Mouse (Mus musculus): Measurements from ENCODE around the gene Nebl. TPM values are rescaled to one million over a fixed set of nuclear protein-coding genes. Genes with fewer than 3 reads are reported as not detected.

Gene Nebl
- polyA plus RNA-seq, 1 experiment from 2014 or later: 4.4 TPM

- Histone ChIP-seq H3K4me2 (no peak overlapping the region), H3K4me3 (replicated peaks) (no peak overlapping the region)
- no peak for ATAC-seq (ENCODE audit: insufficient read depth, low FRiP score, low read depth)
These were observed 81.0 kb downstream of the Nebl start for GRCm38 (mm10) chr2:17650147-17650834.

GRCm38 (mm10) chr2:17649728-17650127 is 81.5 kb downstream of the Nebl start:
- Histone ChIP-seq H3K4me3 (replicated peaks) (no peak overlapping the region), H3K9me3 (no peaks in the 10 kb centered on the region), H3K36me3 (no peaks in the 10 kb centered on the region), H3K9ac (no peak overlapping the region), H3K27ac (no peak overlapping the region), H3K4me1 (no peaks in the 10 kb centered on the region), H3K27me3 (replicated peaks) (no peaks in the 10 kb centered on the region), H3K4me2 (no peak overlapping the region)
- WGBS: 49% methylated on average over 3 of the region's 3 CpGs
- ATAC-seq (ENCODE audit: insufficient read depth, low FRiP score, low read depth): no peak

More at GRCm38 (mm10) chr2:17650147-17650834, 81.0 kb downstream of the Nebl start:
- H3K9ac ChIP-seq: no peak overlapping the region
- no peaks in the 10 kb centered on the region for H3K9me3 ChIP-seq
- no peak overlapping the region for H3K27ac ChIP-seq
- H3K36me3 ChIP-seq: no peaks in the 10 kb centered on the region
- no peaks in the 10 kb centered on the region for H3K4me1 ChIP-seq
- 75% methylated on average over 10 of the region's 10 CpGs for WGBS
- H3K27me3 ChIP-seq (replicated peaks): no peaks in the 10 kb centered on the region

- H3K9me3 ChIP-seq: no peaks in the 10 kb centered on the region
These were observed 86.7 kb downstream of the Nebl start for GRCm38 (mm10) chr2:17644282-17645262.

GRCm38 (mm10) chr2:17643869-17644268 is 87.4 kb downstream of the Nebl start:
- Histone ChIP-seq H3K27me3 (replicated peaks) (no peaks in the 10 kb centered on the region), H3K27ac (no peak overlapping the region), H3K4me1 (no peaks in the 10 kb centered on the region), H3K36me3 (no peaks in the 10 kb centered on the region), H3K9me3 (no peaks in the 10 kb centered on the region), H3K9ac (no peak overlapping the region), H3K4me3 (replicated peaks) (no peak overlapping the region), H3K4me2 (no peak overlapping the region)
- WGBS: 51% methylated on average over 7 of the region's 7 CpGs
- no peak for ATAC-seq (ENCODE audit: insufficient read depth, low FRiP score, low read depth)

More at GRCm38 (mm10) chr2:17644282-17645262, 86.7 kb downstream of the Nebl start:
- Histone ChIP-seq H3K4me1 (no peaks in the 10 kb centered on the region), H3K27ac (no peak overlapping the region), H3K36me3 (no peaks in the 10 kb centered on the region), H3K27me3 (replicated peaks) (no peaks in the 10 kb centered on the region), H3K9ac (no peak overlapping the region), H3K4me3 (replicated peaks) (no peak overlapping the region), H3K4me2 (no peak overlapping the region)
- no peak for ATAC-seq (ENCODE audit: insufficient read depth, low FRiP score, low read depth)
- WGBS: 25% methylated on average over 3 of the region's 3 CpGs

GRCm38 (mm10) chr2:17642770-17643169 is 88.5 kb downstream of the Nebl start:
- no peaks in the 10 kb centered on the region for H3K4me1 ChIP-seq
- no peaks in the 10 kb centered on the region for H3K27me3 ChIP-seq (replicated peaks)
- WGBS: 74% methylated on average over 7 of the region's 7 CpGs
- H3K36me3 ChIP-seq: no peaks in the 10 kb centered on the region
- no peak for ATAC-seq (ENCODE audit: insufficient read depth, low FRiP score, low read depth)
- H3K9me3 ChIP-seq: no peaks in the 10 kb centered on the region
- H3K4me3 ChIP-seq (replicated peaks): no peak overlapping the region
- no peak overlapping the region for H3K27ac ChIP-seq
- H3K4me2 ChIP-seq: no peak overlapping the region
- H3K9ac ChIP-seq: no peak overlapping the region

- ATAC-seq (ENCODE audit: insufficient read depth, low FRiP score, low read depth): no peak
- Histone ChIP-seq H3K27me3 (replicated peaks) (no peaks in the 10 kb centered on the region), H3K4me3 (replicated peaks) (no peak overlapping the region), H3K4me1 (no peaks in the 10 kb centered on the region), H3K36me3 (no peaks in the 10 kb centered on the region), H3K9me3 (no peaks in the 10 kb centered on the region), H3K27ac (no peak overlapping the region), H3K9ac (no peak overlapping the region), H3K4me2 (no peak overlapping the region)
- WGBS: 91% methylated on average over 4 of the region's 4 CpGs
These were observed 90.4 kb downstream of the Nebl start for GRCm38 (mm10) chr2:17640861-17641260.

- no peak overlapping the region for H3K27ac ChIP-seq
- H3K9ac ChIP-seq: no peak overlapping the region
- no peak for ATAC-seq (ENCODE audit: insufficient read depth, low FRiP score, low read depth)
- no peaks in the 10 kb centered on the region for H3K36me3 ChIP-seq
- no peak overlapping the region for H3K4me3 ChIP-seq (replicated peaks)
- H3K4me2 ChIP-seq: no peak overlapping the region
- no peaks in the 10 kb centered on the region for H3K27me3 ChIP-seq (replicated peaks)
- 56% methylated on average over 5 of the region's 5 CpGs for WGBS
- H3K9me3 ChIP-seq: no peaks in the 10 kb centered on the region
- H3K4me1 ChIP-seq: no peaks in the 10 kb centered on the region
These were observed 92.6 kb downstream of the Nebl start for GRCm38 (mm10) chr2:17638631-17639030.

GRCm38 (mm10) chr2:17623931-17624330 is 107.3 kb downstream of the Nebl start:
- Histone ChIP-seq H3K4me3 (replicated peaks) (no peak overlapping the region), H3K27me3 (replicated peaks) (no peaks in the 10 kb centered on the region), H3K4me2 (no peak overlapping the region), H3K9ac (no peak overlapping the region), H3K9me3 (no peaks in the 10 kb centered on the region), H3K4me1 (no peaks in the 10 kb centered on the region), H3K36me3 (no peaks in the 10 kb centered on the region), H3K27ac (no peak overlapping the region)
- WGBS: 38% methylated on average over 3 of the region's 3 CpGs
- ATAC-seq (ENCODE audit: insufficient read depth, low FRiP score, low read depth): no peak

- 52% methylated on average over 3 of the region's 3 CpGs for WGBS
- H3K27ac ChIP-seq: no peak overlapping the region
- H3K36me3 ChIP-seq: no peaks in the 10 kb centered on the region
- H3K4me2 ChIP-seq: no peak overlapping the region
- no peak overlapping the region for H3K4me3 ChIP-seq (replicated peaks)
- H3K4me1 ChIP-seq: no peaks in the 10 kb centered on the region
- ATAC-seq (ENCODE audit: insufficient read depth, low FRiP score, low read depth): no peak
- no peaks in the 10 kb centered on the region for H3K9me3 ChIP-seq
- no peaks in the 10 kb centered on the region for H3K27me3 ChIP-seq (replicated peaks)
- H3K9ac ChIP-seq: no peak overlapping the region
These were observed 121.0 kb downstream of the Nebl start for GRCm38 (mm10) chr2:17610259-17610658.

GRCm38 (mm10) chr2:17603573-17603972 is 127.7 kb downstream of the Nebl start:
- 57% methylated on average over 4 of the region's 4 CpGs for WGBS
- Histone ChIP-seq H3K36me3 (no peaks in the 10 kb centered on the region), H3K27ac (no peak overlapping the region), H3K27me3 (replicated peaks) (no peaks in the 10 kb centered on the region), H3K9me3 (no peaks in the 10 kb centered on the region), H3K4me1 (no peaks in the 10 kb centered on the region), H3K4me3 (replicated peaks) (no peak overlapping the region), H3K9ac (no peak overlapping the region), H3K4me2 (no peak overlapping the region)
- ATAC-seq (ENCODE audit: insufficient read depth, low FRiP score, low read depth): no peak

GRCm38 (mm10) chr2:17600652-17601051 is 130.6 kb downstream of the Nebl start:
- Histone ChIP-seq H3K27me3 (replicated peaks) (no peaks in the 10 kb centered on the region), H3K4me3 (replicated peaks) (no peak overlapping the region), H3K4me2 (no peak overlapping the region), H3K4me1 (no peaks in the 10 kb centered on the region), H3K27ac (no peak overlapping the region), H3K36me3 (no peaks in the 10 kb centered on the region), H3K9ac (no peak overlapping the region), H3K9me3 (no peaks in the 10 kb centered on the region)
- 76% methylated on average over 2 of the region's 2 CpGs for WGBS
- ATAC-seq (ENCODE audit: insufficient read depth, low FRiP score, low read depth): no peak

- H3K4me3 ChIP-seq (replicated peaks): no peak overlapping the region
- WGBS: 61% methylated on average over 4 of the region's 4 CpGs
- no peaks in the 10 kb centered on the region for H3K36me3 ChIP-seq
- no peak overlapping the region for H3K4me2 ChIP-seq
- no peaks in the 10 kb centered on the region for H3K27me3 ChIP-seq (replicated peaks)
- ATAC-seq (ENCODE audit: insufficient read depth, low FRiP score, low read depth): no peak
- no peaks in the 10 kb centered on the region for H3K9me3 ChIP-seq
- no peak overlapping the region for H3K27ac ChIP-seq
- H3K4me1 ChIP-seq: no peaks in the 10 kb centered on the region
- no peak overlapping the region for H3K9ac ChIP-seq
These were observed 131.4 kb downstream of the Nebl start for GRCm38 (mm10) chr2:17599860-17600259.

Measured in stomach, embryonic 15.5 days (tissue).